Mouse (Mus musculus) C2C12 (cell line): ENCODE results near the gene Gnaq. TPM values are rescaled to one million over a fixed set of nuclear protein-coding genes. Genes with fewer than 3 reads are reported as not detected.

Source experiments
- H3K27me3 ChIP-seq: one replicate; pipeline ENCODE4 v1.6.1; 2011; ENCODE audit not compliant: control insufficient read depth, insufficient read depth, insufficient read length
- H3K36me3 ChIP-seq: one replicate; pipeline ENCODE4 v1.6.1; 2011; ENCODE audit not compliant: control insufficient read depth, insufficient read depth
- H3K4me3 ChIP-seq: one replicate; pipeline ENCODE4 v1.5.1; 2011; ENCODE audit warnings: mild to moderate bottlenecking, control low read depth; ENCODE audit not compliant: poor library complexity, insufficient read depth, severe bottlenecking
- H3K79me2 ChIP-seq: one replicate; pipeline ENCODE4 v1.6.1; 2011; ENCODE audit not compliant: control insufficient read depth, insufficient read depth
- H3K79me3 ChIP-seq: one replicate; pipeline ENCODE4 v1.6.1; 2011; ENCODE audit warnings: low read depth, control low read depth
- H3ac ChIP-seq: one replicate; pipeline ENCODE3; 2011; ENCODE audit warnings: low read depth; ENCODE audit not compliant: control insufficient read depth, insufficient read length
- CEBPB ChIP-seq: IDR thresholded peaks from one replicate; pipeline ENCODE4 v1.6.1; 2011; ENCODE audit warnings: low read depth, mild to moderate bottlenecking, control low read depth, moderate library complexity
- CTCF ChIP-seq: IDR thresholded peaks from one replicate; pipeline ENCODE4 v1.5.1; 2011; ENCODE audit not compliant: control insufficient read depth, insufficient read depth, insufficient read length
- FOSL1 ChIP-seq: IDR thresholded peaks from one replicate; pipeline ENCODE4 v1.8.0; 2011; ENCODE audit warnings: mild to moderate bottlenecking, low read length; ENCODE audit not compliant: poor library complexity, insufficient read depth, severe bottlenecking
- MAX ChIP-seq: IDR thresholded peaks from one replicate; pipeline ENCODE4 v1.6.1; 2011; ENCODE audit warnings: mild to moderate bottlenecking, control low read depth
- MYOD1 ChIP-seq: IDR thresholded peaks from one replicate; pipeline ENCODE4 v1.6.1; 2011; ENCODE audit warnings: low read depth; ENCODE audit not compliant: control insufficient read depth, insufficient read length
- MYOG ChIP-seq: IDR thresholded peaks from one replicate; pipeline ENCODE4 v1.6.1; 2011; ENCODE audit not compliant: control insufficient read depth, insufficient read length; ENCODE audit errors: extremely low read depth
- USF1 ChIP-seq: IDR thresholded peaks from one replicate; pipeline ENCODE4 v1.6.1; 2011; ENCODE audit warnings: low read depth, mild to moderate bottlenecking, control low read depth, moderate library complexity
- polyA plus RNA-seq: library from polyadenylated mRNA; unstranded; fragments of >200 nt; fragmentation: generic; extraction: Trizol; gene quantifications from one replicate; pipeline ENCODE4 v1.2.1, GENCODE M21; 2012; ENCODE audit warnings: missing spikeins

Gene Gnaq
- polyA plus RNA-seq, 1 experiment, result 9.5 TPM

- Histone ChIP-seq H3K79me2 (no peaks in the 10 kb centered on the region), H3K79me3 (no peaks in the 10 kb centered on the region), H3K27me3 (no peaks in the 10 kb centered on the region), H3K36me3 (no peaks in the 10 kb centered on the region), H3ac (no peak overlapping the region), H3K4me3 (no peak overlapping the region)
- TF ChIP-seq MAX, result no peak
- no peak for TF ChIP-seq FOSL1
- TF ChIP-seq CTCF, result no peak
- no peak for TF ChIP-seq USF1
- TF ChIP-seq CEBPB, result no peak
- TF ChIP-seq MYOG, result no peak
- no peak for TF ChIP-seq MYOD1
These were observed 138.4 kb downstream of the Gnaq start for GRCm38 (mm10) chr19:16271002-16271401.

GRCm38 (mm10) chr19:16273021-16273420 is 140.4 kb downstream of the Gnaq start:
- H3ac ChIP-seq, result no peak overlapping the region
- no peak overlapping the region for H3K4me3 ChIP-seq
- H3K79me3 ChIP-seq, result no peaks in the 10 kb centered on the region
- no peaks in the 10 kb centered on the region for H3K36me3 ChIP-seq
- no peaks in the 10 kb centered on the region for H3K79me2 ChIP-seq
- no peaks in the 10 kb centered on the region for H3K27me3 ChIP-seq
- TF ChIP-seq MYOG (no peak), FOSL1 (no peak), MAX (no peak), USF1 (no peak), CEBPB (no peak), CTCF (no peak)

GRCm38 (mm10) chr19:16280231-16280630 is 147.6 kb downstream of the Gnaq start:
- no peaks in the 10 kb centered on the region for H3K79me2 ChIP-seq
- TF ChIP-seq USF1 (no peak), MAX (no peak), MYOD1 (no peak), FOSL1 (no peak), CEBPB (no peak), CTCF (no peak), MYOG (no peak)

DNA sequence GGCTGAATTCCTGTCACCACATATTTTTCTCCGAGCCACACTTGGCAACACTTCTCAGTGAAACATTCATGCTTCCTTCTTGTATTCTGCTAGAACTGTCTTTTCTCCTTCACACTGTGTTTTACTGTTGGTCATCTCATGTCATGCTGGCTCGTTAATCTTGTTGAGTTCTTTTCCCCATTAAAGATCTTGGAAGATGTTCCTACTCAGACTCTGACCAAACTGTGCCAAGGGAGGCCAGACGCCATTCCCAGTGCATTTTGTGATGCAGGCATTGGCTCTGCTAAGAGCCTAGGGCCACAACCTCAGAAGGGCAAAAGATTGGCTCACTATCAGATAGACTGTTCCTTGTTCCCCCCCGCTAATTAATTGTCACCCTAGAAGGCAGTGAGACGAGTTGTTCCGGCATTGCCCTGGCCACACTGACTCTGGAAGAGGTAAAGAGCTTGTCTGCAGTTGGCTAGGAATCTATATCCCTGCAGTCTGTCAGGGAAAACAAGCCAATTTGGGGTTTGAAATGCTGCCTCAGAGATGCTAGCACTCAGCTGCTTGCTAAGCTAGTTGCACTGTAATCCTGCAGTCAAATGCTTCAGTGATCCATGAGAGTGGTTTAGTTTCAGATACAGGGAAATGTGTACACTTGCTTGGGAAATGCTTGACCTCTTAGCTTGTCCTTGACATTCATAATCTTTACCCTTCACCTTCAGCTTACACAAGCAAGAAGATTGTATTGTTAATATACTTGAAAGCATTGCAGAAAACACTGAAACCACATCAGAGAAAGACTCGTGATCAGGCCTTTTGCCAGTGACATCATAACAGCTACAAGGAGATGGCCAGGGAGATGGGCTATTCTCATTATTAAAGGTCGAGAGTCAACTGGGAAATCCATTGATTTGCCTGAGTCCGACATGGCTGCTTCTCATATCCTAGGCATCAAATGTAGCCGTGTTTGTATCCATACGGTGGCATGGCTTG is 152.7 kb downstream of the Gnaq start:
- H3K79me3 ChIP-seq, result no peaks in the 10 kb centered on the region
- no peak for TF ChIP-seq MAX
- TF ChIP-seq FOSL1, result no peak
- TF ChIP-seq USF1, result no peak
- no peak for TF ChIP-seq CTCF
- no peak for TF ChIP-seq MYOD1
- no peak for TF ChIP-seq CEBPB
- TF ChIP-seq MYOG, result no peak
- H3ac ChIP-seq, result no peak overlapping the region
- H3K36me3 ChIP-seq, result no peaks in the 10 kb centered on the region
- H3K27me3 ChIP-seq, result no peaks in the 10 kb centered on the region
- H3K79me2 ChIP-seq, result peaks cover 9% of the 10 kb centered on the region
- no peak overlapping the region for H3K4me3 ChIP-seq

More at GRCm38 (mm10) chr19:16280231-16280630, 147.6 kb downstream of the Gnaq start:
- Histone ChIP-seq H3K36me3 (no peaks in the 10 kb centered on the region), H3K4me3 (no peak overlapping the region), H3K27me3 (no peaks in the 10 kb centered on the region), H3K79me3 (no peaks in the 10 kb centered on the region), H3ac (no peak overlapping the region)

DNA sequence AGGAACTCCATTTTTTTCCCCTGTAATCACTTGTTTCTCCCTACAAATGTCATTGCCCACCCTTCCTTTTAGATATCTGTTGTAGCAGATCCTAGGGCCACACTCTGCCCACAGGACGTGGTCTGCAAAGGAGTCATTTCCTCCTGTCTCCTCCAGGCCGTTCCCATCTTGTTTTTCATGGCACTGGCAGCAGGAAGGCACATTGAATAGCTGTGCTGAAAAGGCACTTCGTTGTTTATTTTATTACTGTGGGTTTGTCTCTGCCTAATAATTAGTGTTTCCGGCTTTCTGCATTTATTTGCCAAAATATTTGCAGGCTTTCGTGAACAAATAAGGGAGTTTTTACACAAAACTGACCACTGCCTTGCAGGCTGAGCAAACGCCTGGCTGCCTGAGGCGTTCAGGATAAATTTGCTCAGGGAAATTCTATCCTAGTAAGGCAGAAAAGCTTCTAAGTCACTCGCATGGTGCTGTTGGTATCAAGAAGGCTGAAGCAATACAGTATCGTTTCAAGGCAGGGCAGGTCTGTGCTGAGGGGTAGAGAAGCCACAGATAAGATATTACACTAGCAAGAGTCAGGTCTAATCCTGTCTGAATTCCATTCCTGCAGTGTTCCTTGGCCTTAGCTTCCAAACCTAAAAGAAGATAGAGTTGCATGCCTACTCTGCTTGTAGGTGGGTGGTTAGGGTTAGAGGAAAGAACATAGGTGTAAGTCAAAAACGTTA is 154.0 kb downstream of the Gnaq start:
- no peaks in the 10 kb centered on the region for H3K79me3 ChIP-seq
- no peak overlapping the region for H3ac ChIP-seq
- no peaks in the 10 kb centered on the region for H3K36me3 ChIP-seq
- no peaks in the 10 kb centered on the region for H3K27me3 ChIP-seq
- TF ChIP-seq USF1 (no peak), FOSL1 (no peak), MAX (no peak), CEBPB (no peak), CTCF (no peak), MYOD1 (no peak), MYOG (no peak)
- H3K79me2 ChIP-seq, result peaks cover 9% of the 10 kb centered on the region
- no peak overlapping the region for H3K4me3 ChIP-seq
